Mouse (Mus musculus) myocyte (in vitro differentiated cells): ENCODE results near the gene Lypla2.

Experiments used
- CEBPB ChIP-seq: IDR thresholded peaks from 2 replicates; pipeline ENCODE4 v1.6.1; 2011; ENCODE audit warnings: mild to moderate bottlenecking, moderate library complexity; ENCODE audit not compliant: poor library complexity, insufficient read depth, severe bottlenecking
- MAX ChIP-seq: IDR thresholded peaks from one replicate; pipeline ENCODE4 v1.6.1; 2011; ENCODE audit warnings: low read depth, mild to moderate bottlenecking, control low read depth
- MYOD1 ChIP-seq, 3 experiments: IDR thresholded peaks; one replicate each; pipeline ENCODE4 v1.6.1; 2011; ENCODE audit warnings: control low read depth in 2 of 3, low read depth in 2 of 3, mild to moderate bottlenecking in 2 of 3, moderate library complexity in 1 of 3; ENCODE audit not compliant: insufficient read length in 2 of 3, control insufficient read depth in 1 of 3
- MYOG ChIP-seq, 3 experiments: IDR thresholded peaks; one replicate each; pipeline ENCODE4 v1.6.1; 2011; ENCODE audit warnings: control low read depth in 2 of 3, low read depth in 2 of 3, mild to moderate bottlenecking in 2 of 3; ENCODE audit not compliant: insufficient read length in 2 of 3, control insufficient read depth in 1 of 3, insufficient read depth in 1 of 3
- POLR2A ChIP-seq: IDR thresholded peaks from one replicate; pipeline ENCODE4 v1.6.1; 2011; ENCODE audit warnings: low read depth, mild to moderate bottlenecking, control low read depth, moderate library complexity; ENCODE audit not compliant: insufficient read length
- POLR2AphosphoS2 ChIP-seq: IDR thresholded peaks from one replicate; pipeline ENCODE4 v1.6.1; 2011; ENCODE audit warnings: low read depth, control low read depth; ENCODE audit not compliant: insufficient read length
- TCF12 ChIP-seq: IDR thresholded peaks from one replicate; pipeline ENCODE4 v1.6.1; 2011; ENCODE audit warnings: mild to moderate bottlenecking, control low read depth; ENCODE audit not compliant: poor library complexity, insufficient read depth, severe bottlenecking

DNA sequence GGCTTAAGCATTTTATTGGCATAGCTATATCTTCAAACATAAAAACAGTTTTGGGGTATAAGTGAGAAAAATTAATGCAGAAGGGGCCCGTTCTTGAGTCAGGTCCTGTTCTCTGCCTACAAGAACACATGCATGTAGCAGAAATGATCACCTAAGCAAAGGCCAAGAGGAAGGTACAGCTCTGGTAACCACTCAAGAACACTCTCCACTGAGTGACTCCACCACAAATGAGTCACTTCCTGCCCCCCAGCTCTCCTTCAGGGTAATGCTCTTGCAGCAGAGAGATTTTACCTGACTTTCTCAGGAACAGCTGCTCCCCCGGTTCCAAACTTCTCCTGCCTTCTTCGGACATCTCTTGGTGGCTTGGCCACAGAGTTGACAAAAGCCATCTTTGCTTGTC lies 34.4 kb upstream of the Lypla2 start:
- TF ChIP-seq POLR2A (no peak), MYOG (IDR thresholded peaks at IDR 0.05; ENCODE audit: control insufficient read depth in 1 of 3, insufficient read depth in 1 of 3, insufficient read length in 2 of 3, low read depth in 2 of 3) (no peak), MAX (no peak), TCF12 (no peak), MYOD1 (IDR thresholded peaks at IDR 0.05; ENCODE audit: control insufficient read depth in 1 of 3, insufficient read length in 2 of 3, low read depth in 2 of 3) (no peak), CEBPB (no peak), POLR2AphosphoS2 (no peak)
